Mouse (Mus musculus) liver, embryonic 14.5 days (tissue): ENCODE measurements around the gene 4930556J24Rik. TPM values are rescaled to one million over a fixed set of nuclear protein-coding genes. Genes with fewer than 3 reads are reported as not detected.

Source experiments
- ATAC-seq: fragments of 200-750 bp; cut with Nextera tagmentation; 2 replicates; pipeline ENCODE4 v1.8.0; 2017; ENCODE audit warnings: moderate number of reproducible peaks, mild to moderate bottlenecking, moderate library complexity; ENCODE audit not compliant: insufficient read depth
- DNase-seq, 3 experiments: peaks; one replicate each; pipeline ENCODE4 v3.0.0-alpha.2; 2012 to 2013; ENCODE audit warnings: low read depth in 3 of 3, low spot score in 3 of 3
- H3K27ac ChIP-seq: fragments of 300-500 bp; sonication (generic); 2 replicates; pipeline ENCODE4 v1.5.1; 2014; ENCODE audit warnings: moderate library complexity, mild to moderate bottlenecking, control low read depth, inconsistent platforms
- H3K27me3 ChIP-seq: fragments of 300-500 bp; sonication (generic); 2 replicates; pipeline ENCODE4 v1.6.1; 2014; ENCODE audit warnings: mild to moderate bottlenecking, low read length, moderate library complexity; ENCODE audit not compliant: control insufficient read depth, insufficient read depth
- H3K36me3 ChIP-seq: fragments of 300-500 bp; sonication (generic); replicated peaks from 2 replicates; pipeline ENCODE4 v1.6.1; 2014; ENCODE audit warnings: low read depth; ENCODE audit not compliant: control insufficient read depth, insufficient read depth
- H3K4me1 ChIP-seq, 2 experiments: fragments of 200-500 bp in 1 of 2; fragments of 300-500 bp in 1 of 2; sonication (generic) in 1 of 2; replicated peaks; 2 replicates each; pipeline ENCODE4 v1.6.1; 2012 to 2014; ENCODE audit warnings: antibody characterized with exemption in 1 of 2, inconsistent platforms in 1 of 2, low read length in 1 of 2; ENCODE audit not compliant: control insufficient read depth in 2 of 2, insufficient read depth in 2 of 2
- H3K4me2 ChIP-seq: fragments of 300-500 bp; sonication (generic); 2 replicates; pipeline ENCODE4 v1.6.1; 2014; ENCODE audit warnings: low read depth, mild to moderate bottlenecking, control low read depth, moderate library complexity
- H3K4me3 ChIP-seq, 2 experiments: fragments of 200-500 bp in 1 of 2; fragments of 300-500 bp in 1 of 2; sonication (generic) in 1 of 2; 2 replicates each; pipeline ENCODE4 v1.5.1; 2012 to 2014; ENCODE audit warnings: low read depth in 2 of 2, low read length in 2 of 2, mild to moderate bottlenecking in 2 of 2, control low read depth in 1 of 2, inconsistent platforms in 1 of 2, moderate library complexity in 1 of 2; ENCODE audit not compliant: insufficient read depth in 1 of 2
- H3K9ac ChIP-seq: fragments of 300-500 bp; sonication (generic); replicated peaks from 2 replicates; pipeline ENCODE4 v1.6.1; 2014; ENCODE audit warnings: mild to moderate bottlenecking, control low read depth, moderate library complexity
- H3K9me3 ChIP-seq: fragments of 300-500 bp; sonication (generic); 2 replicates; pipeline ENCODE4 v1.6.1; 2016; ENCODE audit warnings: low read length, mixed read lengths; ENCODE audit not compliant: control insufficient read depth
- CTCF ChIP-seq: IDR thresholded peaks from 2 replicates; pipeline ENCODE4 v1.5.1; 2016; ENCODE audit warnings: antibody characterized with exemption, low read depth, control low read depth
- EP300 ChIP-seq: IDR thresholded peaks from 2 replicates; pipeline ENCODE4 v1.6.1; 2016; ENCODE audit warnings: antibody characterized with exemption, low read depth
- WGBS: fragments of 180-500 bp; shearing (Covaris S2); extraction: QIAGEN DNeasy Blood & Tissue Kit; methylation state at CpG from one replicate; pipeline ENCODE4 v1.1.7; 2014; ENCODE audit not compliant: insufficient replicate concordance; 5-methylcytosine and 5-hydroxymethylcytosine counted together
- polyA plus RNA-seq, 2 experiments: library from polyadenylated mRNA; depleted of rRNA in 1 of 2; stranded (reverse) in 1 of 2; unstranded in 1 of 2; fragments of >200 nt; fragmentation: Nextera tagmentation in 1 of 2; extraction: Ambion mirVana in 1 of 2; gene quantifications; 2 replicates each; pipeline versions ENCODE4 v1.2.1 to v1.2.3; 2012 to 2014

Gene 4930556J24Rik
- polyA plus RNA-seq, 2 experiments: not detected

- H3K4me1 ChIP-seq: no peaks in the 10 kb centered on the region
- H3K9me3 ChIP-seq: no peaks in the 10 kb centered on the region
- no peaks in the 10 kb centered on the region; the same call in 1 of the 2 replicates for H3K27me3 ChIP-seq
- no peak overlapping the region for H3K27ac ChIP-seq
- H3K4me3 ChIP-seq: no peak overlapping the region
- no peak for TF ChIP-seq CTCF
- TF ChIP-seq EP300: no peak
- no peak overlapping the region for H3K4me2 ChIP-seq
- no peak for DNase-seq
- WGBS: 18% methylated on average over 1 of the region's 1 CpGs
- ATAC-seq: no peak
- H3K36me3 ChIP-seq: no peaks in the 10 kb centered on the region
- no peak overlapping the region for H3K9ac ChIP-seq
Measured at GRCm38 (mm10) chr11:3946386-3946785, 30.2 kb downstream of the 4930556J24Rik start.

GRCm38 (mm10) chr11:3941371-3941770 is 35.2 kb downstream of the 4930556J24Rik start:
- no peak overlapping the region for H3K4me3 ChIP-seq

GRCm38 (mm10) chr11:3937321-3937874 is 39.2 kb downstream of the 4930556J24Rik start:
- 68% methylated on average over 13 of the region's 13 CpGs for WGBS
- Histone ChIP-seq H3K9ac (no peak overlapping the region), H3K36me3 (no peaks in the 10 kb centered on the region), H3K27ac (no peak overlapping the region), H3K9me3 (no peaks in the 10 kb centered on the region), H3K4me3 (no peak overlapping the region), H3K27me3 (no peaks in the 10 kb centered on the region), H3K4me2 (no peak overlapping the region), H3K4me1 (no peaks in the 10 kb centered on the region)
- no peak for ATAC-seq
- no peak for TF ChIP-seq CTCF
- no peak for TF ChIP-seq EP300
- no peak for DNase-seq

More at GRCm38 (mm10) chr11:3941371-3941770, 35.2 kb downstream of the 4930556J24Rik start:
- ATAC-seq (no peak), DNase-seq (no peak)
- no peak for TF ChIP-seq CTCF
- TF ChIP-seq EP300: no peak
- Histone ChIP-seq H3K27ac (no peak overlapping the region), H3K4me1 (no peaks in the 10 kb centered on the region), H3K36me3 (no peaks in the 10 kb centered on the region), H3K9ac (no peak overlapping the region), H3K4me2 (no peak overlapping the region), H3K9me3 (no peaks in the 10 kb centered on the region), H3K27me3 (no peaks in the 10 kb centered on the region; the same call in 1 of the 2 replicates)
- 62% methylated on average over 7 of the region's 7 CpGs for WGBS

DNA sequence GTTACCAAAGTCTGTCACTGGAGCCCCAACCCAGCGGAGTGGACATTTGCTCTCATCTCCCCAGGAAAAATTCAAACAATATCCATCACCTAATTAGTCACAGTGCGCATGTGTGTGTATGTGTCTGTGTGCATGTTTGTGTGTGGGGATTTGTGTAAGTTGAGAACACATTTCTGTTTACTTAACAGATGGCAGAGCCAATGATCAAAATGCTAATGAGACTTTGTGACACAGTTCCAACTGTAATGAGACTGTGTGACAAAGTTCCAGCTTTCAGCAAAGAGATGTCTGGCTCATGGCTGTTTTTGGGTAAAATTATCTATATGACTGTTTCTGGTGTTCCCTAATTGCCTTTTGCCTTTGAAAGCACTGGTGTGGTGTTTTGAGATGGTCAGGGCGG is 40.3 kb downstream of the 4930556J24Rik start:
- TF ChIP-seq CTCF: no peak
- TF ChIP-seq EP300: no peak
- no peaks in the 10 kb centered on the region for H3K4me1 ChIP-seq
- ATAC-seq (no peak), DNase-seq (no peak)
- H3K36me3 ChIP-seq: no peaks in the 10 kb centered on the region
- 55% methylated on average over 3 of the region's 3 CpGs for WGBS
- H3K27me3 ChIP-seq: no peaks in the 10 kb centered on the region
- H3K9ac ChIP-seq: no peak overlapping the region
- H3K9me3 ChIP-seq: no peaks in the 10 kb centered on the region
- H3K27ac ChIP-seq: no peak overlapping the region
- no peak overlapping the region for H3K4me2 ChIP-seq
- H3K4me3 ChIP-seq: no peak overlapping the region

- no peak overlapping the region for H3K4me2 ChIP-seq
- no peak for DNase-seq
- ATAC-seq: no peak
- TF ChIP-seq EP300: no peak
- no peak for TF ChIP-seq CTCF
- WGBS: 60% methylated on average over 4 of the region's 4 CpGs
- H3K4me1 ChIP-seq: no peaks in the 10 kb centered on the region
- no peaks in the 10 kb centered on the region for H3K36me3 ChIP-seq
- H3K9ac ChIP-seq: no peak overlapping the region
- no peaks in the 10 kb centered on the region for H3K27me3 ChIP-seq
- no peak overlapping the region for H3K27ac ChIP-seq
- H3K9me3 ChIP-seq: no peaks in the 10 kb centered on the region
- no peak overlapping the region for H3K4me3 ChIP-seq
Measured at GRCm38 (mm10) chr11:3935135-3935534, 41.4 kb downstream of the 4930556J24Rik start.
